Mouse (Mus musculus): ENCODE measurements around the gene Col4a1. TPM values are rescaled to one million over a fixed set of nuclear protein-coding genes. Genes with fewer than 3 reads are reported as not detected.

Col4a1 gene
- polyA plus RNA-seq, 1 experiment: 111 TPM

DNA sequence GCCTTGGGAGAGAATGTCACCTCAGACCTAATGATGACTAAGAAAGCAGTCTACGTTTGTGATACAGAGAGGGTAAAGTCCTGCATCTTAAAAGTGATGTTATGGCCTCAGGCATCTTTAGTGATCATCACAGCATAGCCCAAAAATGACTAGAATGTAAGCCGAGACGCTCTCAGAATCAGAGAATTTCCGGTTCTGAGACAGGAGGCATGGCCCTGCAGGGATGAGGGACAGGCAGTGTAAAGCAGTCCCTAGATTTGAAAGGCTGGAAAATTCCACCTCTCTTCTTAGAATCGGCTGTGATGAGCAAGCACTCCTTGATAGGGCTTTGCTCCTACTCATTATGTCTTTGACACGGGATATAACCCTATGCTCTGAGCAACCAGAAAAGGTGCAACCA lies 48.8 kb downstream of the Col4a1 start:
- TF ChIP-seq CTCF (IDR thresholded peaks at IDR 0.05; ENCODE audit: extremely low read depth, insufficient read depth, insufficient read length, insufficient replicate concordance): no peak
- no peak for TF ChIP-seq POLR2A (IDR thresholded peaks at IDR 0.05; ENCODE audit: low read depth, low read length)
- no peaks in the 10 kb centered on the region for H3K36me3 ChIP-seq (ENCODE audit: control insufficient read depth, insufficient read depth, low read length)
- no peaks in the 10 kb centered on the region for H3K4me1 ChIP-seq (ENCODE audit: control insufficient read depth, insufficient read depth, insufficient read length)
- H3K27me3 ChIP-seq (ENCODE audit: control insufficient read depth, insufficient read depth, low read length): no peaks in the 10 kb centered on the region
- no peak overlapping the region for H3K27ac ChIP-seq (ENCODE audit: insufficient read depth, low read length)
- no peak for DNase-seq (ENCODE audit: low read depth in 1 of 2, low spot score in 2 of 2)
- H3K4me3 ChIP-seq (ENCODE audit: extremely low read depth, insufficient read depth, insufficient read length): no peak overlapping the region
- WGBS: 90% methylated on average over 6 of the region's 6 CpGs

- no peaks in the 10 kb centered on the region for H3K36me3 ChIP-seq (ENCODE audit: control insufficient read depth, insufficient read depth, low read length)
- 83% methylated on average over 15 of the region's 15 CpGs for WGBS
Measured at GRCm38 (mm10) chr8:11262031-11262735, 50.4 kb downstream of the Col4a1 start.

DNA sequence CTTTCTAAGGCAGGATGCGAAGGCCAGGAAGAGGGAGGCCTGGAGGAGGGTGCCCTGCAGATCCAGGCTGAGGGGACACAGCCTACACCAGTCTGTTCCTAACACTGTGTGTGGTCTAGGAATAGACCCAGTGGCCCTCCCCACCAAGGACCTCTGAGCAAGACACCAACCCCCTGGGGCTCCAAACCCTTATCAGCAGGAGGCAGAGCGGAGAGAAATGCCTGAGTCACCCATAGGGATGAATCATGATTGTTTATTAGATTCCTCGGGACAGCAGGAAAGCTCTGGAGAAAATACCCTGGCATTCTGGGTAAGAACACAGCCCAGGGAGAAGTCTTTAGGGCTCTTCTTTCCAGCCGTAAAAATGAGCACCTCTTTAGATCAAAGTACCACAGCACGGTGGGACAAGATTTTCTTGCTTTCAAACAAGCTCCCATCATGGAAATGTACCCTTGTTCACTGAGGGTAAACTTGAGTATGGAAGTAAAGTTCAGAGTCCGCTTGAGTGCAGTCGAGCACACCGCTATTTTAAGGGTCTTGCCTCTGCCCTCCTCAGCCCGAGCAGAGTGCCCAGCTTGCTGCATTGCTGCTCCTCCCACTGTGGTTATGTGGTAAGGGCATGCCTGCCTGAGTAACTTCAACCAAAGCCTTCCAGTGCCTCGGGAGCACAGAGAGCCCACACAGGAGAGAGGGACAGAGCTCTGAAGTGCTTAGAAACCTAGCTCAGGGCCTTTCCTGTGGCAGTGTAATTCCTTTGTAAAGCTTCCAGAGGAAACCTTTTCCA lies 52.6 kb downstream of the Col4a1 start:
- TF ChIP-seq CTCF (IDR thresholded peaks at IDR 0.05; ENCODE audit: extremely low read depth, insufficient read depth, insufficient read length, insufficient replicate concordance) (no peak), POLR2A (IDR thresholded peaks at IDR 0.05; ENCODE audit: low read depth, low read length) (no peak)
- Histone ChIP-seq H3K27me3 (ENCODE audit: control insufficient read depth, insufficient read depth, low read length) (no peaks in the 10 kb centered on the region), H3K4me1 (ENCODE audit: control insufficient read depth, insufficient read depth, insufficient read length) (no peaks in the 10 kb centered on the region), H3K36me3 (ENCODE audit: control insufficient read depth, insufficient read depth, low read length) (no peaks in the 10 kb centered on the region), H3K27ac (ENCODE audit: insufficient read depth, low read length) (no peak overlapping the region), H3K4me3 (ENCODE audit: extremely low read depth, insufficient read depth, insufficient read length) (no peak overlapping the region)
- WGBS: 23% methylated on average over 10 of the region's 10 CpGs
- DNase-seq (ENCODE audit: low read depth in 1 of 2, low spot score in 2 of 2): no peak

More at GRCm38 (mm10) chr8:11262031-11262735, 50.4 kb downstream of the Col4a1 start:
- no peaks in the 10 kb centered on the region for H3K27me3 ChIP-seq (ENCODE audit: control insufficient read depth, insufficient read depth, low read length)
- TF ChIP-seq CTCF (IDR thresholded peaks at IDR 0.05; ENCODE audit: extremely low read depth, insufficient read depth, insufficient read length, insufficient replicate concordance) (no peak), POLR2A (IDR thresholded peaks at IDR 0.05; ENCODE audit: low read depth, low read length) (no peak)
- H3K4me1 ChIP-seq (ENCODE audit: control insufficient read depth, insufficient read depth, insufficient read length): no peaks in the 10 kb centered on the region
- no peak overlapping the region for H3K27ac ChIP-seq (ENCODE audit: insufficient read depth, low read length)
- H3K4me3 ChIP-seq (ENCODE audit: extremely low read depth, insufficient read depth, insufficient read length): no peak overlapping the region
- no peak for DNase-seq (ENCODE audit: low read depth in 1 of 2, low spot score in 2 of 2)

- no peak for TF ChIP-seq POLR2A (IDR thresholded peaks at IDR 0.05; ENCODE audit: low read depth, low read length)
- H3K27ac ChIP-seq (ENCODE audit: insufficient read depth, low read length): no peak overlapping the region
- no peaks in the 10 kb centered on the region for H3K4me1 ChIP-seq (ENCODE audit: control insufficient read depth, insufficient read depth, insufficient read length)
- 77% methylated on average over 2 of the region's 2 CpGs for WGBS
- no peak for DNase-seq (ENCODE audit: low read depth in 1 of 2, low spot score in 2 of 2)
- no peak overlapping the region for H3K4me3 ChIP-seq (ENCODE audit: extremely low read depth, insufficient read depth, insufficient read length)
- no peaks in the 10 kb centered on the region for H3K27me3 ChIP-seq (ENCODE audit: control insufficient read depth, insufficient read depth, low read length)
- no peaks in the 10 kb centered on the region for H3K36me3 ChIP-seq (ENCODE audit: control insufficient read depth, insufficient read depth, low read length)
Measured at GRCm38 (mm10) chr8:11258517-11259136, 54.0 kb downstream of the Col4a1 start.

- Histone ChIP-seq H3K27me3 (ENCODE audit: control insufficient read depth, insufficient read depth, low read length) (no peaks in the 10 kb centered on the region), H3K27ac (ENCODE audit: insufficient read depth, low read length) (no peak overlapping the region), H3K4me1 (ENCODE audit: control insufficient read depth, insufficient read depth, insufficient read length) (no peaks in the 10 kb centered on the region), H3K36me3 (ENCODE audit: control insufficient read depth, insufficient read depth, low read length) (no peaks in the 10 kb centered on the region), H3K4me3 (ENCODE audit: extremely low read depth, insufficient read depth, insufficient read length) (no peak overlapping the region)
- DNase-seq (ENCODE audit: low read depth in 1 of 2, low spot score in 2 of 2): no peak
- 89% methylated on average over 13 of the region's 13 CpGs for WGBS
- no peak for TF ChIP-seq CTCF (IDR thresholded peaks at IDR 0.05; ENCODE audit: extremely low read depth, insufficient read depth, insufficient read length, insufficient replicate concordance)
- TF ChIP-seq POLR2A (IDR thresholded peaks at IDR 0.05; ENCODE audit: low read depth, low read length): no peak
Measured at GRCm38 (mm10) chr8:11257079-11258017, 55.3 kb downstream of the Col4a1 start.

DNA sequence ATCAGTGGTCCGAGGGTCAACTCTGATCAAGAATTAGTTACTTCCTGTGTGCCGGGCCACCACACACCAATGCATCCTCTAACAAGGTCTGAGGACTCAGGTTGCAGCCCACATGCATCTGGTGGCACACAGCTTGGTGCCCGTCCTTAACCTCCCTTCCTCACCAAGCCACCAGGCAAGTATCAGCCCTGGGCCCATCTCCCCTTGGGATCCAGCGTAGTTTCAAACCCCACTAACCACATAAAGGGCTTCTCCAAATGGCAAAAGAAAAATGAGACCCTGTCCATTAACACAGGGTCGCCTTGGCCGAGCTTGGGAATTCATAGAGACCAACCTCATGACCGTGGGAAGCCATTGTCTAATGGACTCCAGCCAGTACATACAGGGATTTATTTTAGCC lies 56.2 kb downstream of the Col4a1 start:
- TF ChIP-seq POLR2A (IDR thresholded peaks at IDR 0.05; ENCODE audit: low read depth, low read length): no peak
- TF ChIP-seq CTCF (IDR thresholded peaks at IDR 0.05; ENCODE audit: extremely low read depth, insufficient read depth, insufficient read length, insufficient replicate concordance): no peak
- H3K27ac ChIP-seq (ENCODE audit: insufficient read depth, low read length): no peak overlapping the region
- H3K27me3 ChIP-seq (ENCODE audit: control insufficient read depth, insufficient read depth, low read length): no peaks in the 10 kb centered on the region

More for the DNA sequence above, 56.2 kb downstream of the Col4a1 start:
- 81% methylated on average over 7 of the region's 7 CpGs for WGBS
- Histone ChIP-seq H3K4me3 (ENCODE audit: extremely low read depth, insufficient read depth, insufficient read length) (no peak overlapping the region), H3K4me1 (ENCODE audit: control insufficient read depth, insufficient read depth, insufficient read length) (no peaks in the 10 kb centered on the region), H3K36me3 (ENCODE audit: control insufficient read depth, insufficient read depth, low read length) (no peaks in the 10 kb centered on the region)
- DNase-seq (ENCODE audit: low read depth in 1 of 2, low spot score in 2 of 2): no peak
